Mouse (Mus musculus): ENCODE measurements at regions not wholly inside any gene's neighbourhood (a gene's known extent, or its start where the extent isn't known, plus 50 kb on each side); places are given as distances from the start of the nearest gene placed in this dataset.

DNA sequence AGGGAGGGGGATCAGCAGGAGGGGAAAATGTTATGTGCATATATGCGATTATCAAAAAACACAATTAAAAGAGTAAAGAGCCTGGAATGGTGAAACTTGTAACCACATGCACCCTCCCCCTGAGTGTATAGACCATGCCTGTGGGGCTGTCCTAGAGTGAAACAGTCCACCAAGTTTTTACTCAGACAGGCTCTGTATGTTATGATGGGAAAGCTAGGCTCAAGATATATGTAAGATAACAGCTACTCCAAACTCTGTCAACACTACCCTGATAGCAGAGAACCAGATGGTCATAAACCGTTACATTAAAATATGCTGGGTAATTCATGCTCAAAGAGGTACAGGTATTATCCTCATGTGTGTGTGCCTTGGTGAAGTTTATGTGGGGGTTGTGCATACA is 151.4 kb downstream of the Gsdmc2 start:
- dilution Hi-C loops (cut with MboI; ENCODE audit: extremely low pct_ligation_motif_present, extremely low pct_unique_long_range_greater_than_20kb, low sequenced_read_pairs) = no loop called here

DNA sequence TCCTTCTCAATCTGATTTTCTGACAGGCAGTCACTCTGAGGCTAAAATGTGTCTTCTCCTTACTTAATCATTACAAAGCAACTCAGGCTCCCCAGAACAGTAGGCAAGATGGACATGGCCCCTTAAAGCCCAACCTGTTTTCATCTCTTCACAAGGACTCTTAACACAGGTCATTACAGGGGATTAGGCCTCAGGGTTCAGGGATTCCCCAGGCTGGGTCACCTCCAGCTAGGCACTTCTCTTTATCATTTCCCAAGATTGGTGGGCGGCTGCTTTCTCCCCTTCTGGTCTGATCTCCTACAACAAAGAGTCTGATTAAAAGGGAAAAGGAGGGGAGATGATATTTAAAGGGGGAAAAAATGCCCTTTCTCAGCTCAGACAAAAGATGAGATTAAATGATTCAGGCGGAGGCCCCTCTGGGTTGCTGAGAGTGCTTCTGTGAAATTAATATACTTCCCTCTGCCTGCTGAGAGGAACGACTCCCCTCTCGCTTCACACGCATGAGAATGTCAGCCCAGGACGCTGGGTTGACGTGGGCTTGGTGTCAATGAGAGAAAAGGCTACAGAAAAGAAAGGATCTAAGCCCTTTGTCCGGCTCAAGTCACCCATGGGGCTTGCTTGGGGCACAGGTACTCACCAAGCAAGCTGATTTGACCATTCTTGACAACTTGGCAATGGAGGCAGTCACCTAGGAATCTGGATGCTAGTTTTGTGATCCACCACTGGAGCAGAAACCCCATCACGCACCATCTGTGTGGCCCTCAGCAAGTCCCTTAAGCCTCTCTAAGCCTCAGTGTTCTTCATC is 152.3 kb downstream of the Gsdmc2 start:
- no peaks in the 10 kb centered on the region for H3K79me2 ChIP-seq (replicated peaks; ENCODE audit: control insufficient read depth, extremely low read depth, insufficient read depth, poor library complexity, severe bottlenecking)
- no peaks in the 10 kb centered on the region for H3K9me3 ChIP-seq (replicated peaks; ENCODE audit: low read length)
- in situ Hi-C loops (cut with MboI; ENCODE audit: low pct_ligation_motif_present, low pct_unique_long_range_greater_than_20kb, low sequenced_read_pairs) = no loop called here
- dilution Hi-C loops (cut with MboI; ENCODE audit: extremely low pct_ligation_motif_present, extremely low pct_unique_long_range_greater_than_20kb, low sequenced_read_pairs) = no loop called here
- H3K4me1 ChIP-seq (ENCODE audit: control insufficient read depth in 1 of 2, insufficient read depth in 2 of 2) = peaks cover 2 to 9% of the 10 kb centered on the region in 2 experiments; a peak in 2 of 4 replicates
- DNase-seq (ENCODE audit: extremely low read depth) = no peak
- no peak overlapping the region for H3K27ac ChIP-seq (ENCODE audit: insufficient read depth, low read depth)
- no peak overlapping the region for H3K9ac ChIP-seq (ENCODE audit: insufficient read depth, low read depth)
- H3K36me3 ChIP-seq (replicated peaks in 1 of 2; ENCODE audit: control insufficient read depth in 1 of 2, insufficient read depth in 1 of 2, low read length in 1 of 2) = no peaks in the 10 kb centered on the region
- H3K27me3 ChIP-seq (replicated peaks) = no peaks in the 10 kb centered on the region
- no peak overlapping the region for H3K4me2 ChIP-seq (ENCODE audit: insufficient read depth, low read depth, poor library complexity, severe bottlenecking)
- no peak overlapping the region for H3K4me3 ChIP-seq (replicated peaks in 1 of 3; ENCODE audit: low read depth in 2 of 3, low read length in 2 of 3, poor library complexity in 1 of 3)
- TF ChIP-seq ZKSCAN1 (IDR thresholded peaks at IDR 0.05; ENCODE audit: borderline replicate concordance, low read depth, low read length) (no peak), MAFK (IDR thresholded peaks at IDR 0.05; ENCODE audit: insufficient replicate concordance, low read length) (no peak), ZC3H11A (IDR thresholded peaks at IDR 0.05; ENCODE audit: low read depth, low read length) (no peak), PAX5 (IDR thresholded peaks at IDR 0.05; ENCODE audit: low read length) (no peak), SMC3 (IDR thresholded peaks at IDR 0.05; ENCODE audit: low read depth, low read length) (no peak), MEF2A (IDR thresholded peaks at IDR 0.05; ENCODE audit: borderline replicate concordance, low read depth, low read length) (no peak), KAT2A (IDR thresholded peaks at IDR 0.05; ENCODE audit: insufficient replicate concordance, low read length) (no peak)

More for the DNA sequence above, 151.4 kb downstream of the Gsdmc2 start:
- H3K9ac ChIP-seq (ENCODE audit: insufficient read depth, low read depth) = no peak overlapping the region
- no peak for TF ChIP-seq CHD2 (IDR thresholded peaks at IDR 0.05; ENCODE audit: low read length)
- no peak for TF ChIP-seq JUN (IDR thresholded peaks at IDR 0.05; ENCODE audit: insufficient read depth, low read depth, low read length)
- no peak for TF ChIP-seq MAZ (IDR thresholded peaks at IDR 0.05; ENCODE audit: low read depth, low read length)
- no peak for TF ChIP-seq USF2 (conservative IDR thresholded peaks at IDR 0.05; ENCODE audit: low read depth, low read length)
- no peak for TF ChIP-seq ZMIZ1 (IDR thresholded peaks at IDR 0.05; ENCODE audit: low read depth, low read length)
- no peaks in the 10 kb centered on the region for H3K9me3 ChIP-seq (replicated peaks; ENCODE audit: low read length)
- H3K4me3 ChIP-seq (replicated peaks in 1 of 3; ENCODE audit: low read depth in 2 of 3, low read length in 2 of 3, poor library complexity in 1 of 3) = no peak overlapping the region
- no peak for DNase-seq (ENCODE audit: extremely low read depth)
- no peaks in the 10 kb centered on the region for H3K27me3 ChIP-seq (replicated peaks)
- H3K79me2 ChIP-seq (replicated peaks; ENCODE audit: control insufficient read depth, extremely low read depth, insufficient read depth, poor library complexity, severe bottlenecking) = no peaks in the 10 kb centered on the region
- no peaks in the 10 kb centered on the region for H3K36me3 ChIP-seq (replicated peaks in 1 of 2; ENCODE audit: control insufficient read depth in 1 of 2, insufficient read depth in 1 of 2, low read length in 1 of 2)
- H3K27ac ChIP-seq (ENCODE audit: insufficient read depth, low read depth) = no peak overlapping the region
- H3K4me1 ChIP-seq (ENCODE audit: control insufficient read depth in 1 of 2, insufficient read depth in 2 of 2) = peaks cover 2 to 9% of the 10 kb centered on the region in 2 experiments; a peak in 2 of 4 replicates
- in situ Hi-C loops (cut with MboI; ENCODE audit: low pct_ligation_motif_present, low pct_unique_long_range_greater_than_20kb, low sequenced_read_pairs) = no loop called here
- H3K4me2 ChIP-seq (ENCODE audit: insufficient read depth, low read depth, poor library complexity, severe bottlenecking) = no peak overlapping the region
